Mouse (Mus musculus) liver, embryonic 16.5 days (tissue): ENCODE data around the gene Smbd1. TPM values are rescaled to one million over a fixed set of nuclear protein-coding genes. Genes with fewer than 3 reads are reported as not detected.

Experiments used
- ATAC-seq: fragments of 200-750 bp; cut with Nextera tagmentation; 2 replicates; pipeline ENCODE4 v1.8.0; 2017; ENCODE audit warnings: low read depth, mild to moderate bottlenecking, moderate number of reproducible peaks, moderate library complexity
- H3K27ac ChIP-seq: fragments of 300-500 bp; sonication (generic); 2 replicates; pipeline ENCODE4 v1.5.1; 2014; ENCODE audit warnings: mild to moderate bottlenecking, low read length
- H3K27me3 ChIP-seq: fragments of 300-500 bp; sonication (generic); 2 replicates; pipeline ENCODE4 v1.6.1; 2014; ENCODE audit warnings: low read depth, low read length, mixed read lengths; ENCODE audit not compliant: control insufficient read depth, insufficient read depth
- H3K36me3 ChIP-seq: fragments of 300-500 bp; sonication (generic); 2 replicates; pipeline ENCODE4 v1.6.1; 2014; ENCODE audit warnings: mild to moderate bottlenecking; ENCODE audit not compliant: control insufficient read depth, insufficient read depth
- H3K4me1 ChIP-seq: fragments of 300-500 bp; sonication (generic); 2 replicates; pipeline ENCODE4 v1.6.1; 2014; ENCODE audit warnings: low read depth, low read length, mixed read lengths; ENCODE audit not compliant: control insufficient read depth
- H3K4me2 ChIP-seq: fragments of 300-500 bp; sonication (generic); 2 replicates; pipeline ENCODE4 v1.6.1; 2014; ENCODE audit warnings: low read depth, low read length, mixed read lengths
- H3K4me3 ChIP-seq: fragments of 300-500 bp; sonication (generic); 2 replicates; pipeline ENCODE4 v1.5.1; 2014; ENCODE audit warnings: low read depth, mild to moderate bottlenecking, low read length
- H3K9ac ChIP-seq: fragments of 300-500 bp; sonication (generic); 2 replicates; pipeline ENCODE4 v1.6.1; 2014; ENCODE audit warnings: low read depth, low read length
- H3K9me3 ChIP-seq: fragments of 300-500 bp; sonication (generic); replicated peaks from 2 replicates; pipeline ENCODE4 v1.6.1; 2016; ENCODE audit warnings: low read length; ENCODE audit not compliant: control insufficient read depth
- WGBS: fragments of 180-500 bp; shearing (Covaris S2); extraction: QIAGEN DNeasy Blood & Tissue Kit; methylation state at CpG from one replicate; pipeline ENCODE4 v1.1.7; 2014; ENCODE audit not compliant: insufficient replicate concordance; 5-methylcytosine and 5-hydroxymethylcytosine counted together
- polyA plus RNA-seq: library from polyadenylated mRNA; unstranded; fragments of >200 nt; fragmentation: Nextera tagmentation; extraction: Ambion mirVana; gene quantifications from 2 replicates; pipeline ENCODE4 v1.2.1, GENCODE M21; 2015

The Smbd1 gene
- polyA plus RNA-seq, 1 experiment from 2014 or later = not detected

GRCm38 (mm10) chr16:32803901-32804300 lies 6.4 kb downstream of the Smbd1 start:
- no peaks in the 10 kb centered on the region for H3K36me3 ChIP-seq
- H3K9me3 ChIP-seq = no peaks in the 10 kb centered on the region
- H3K27me3 ChIP-seq = no peaks in the 10 kb centered on the region
- no peak overlapping the region for H3K27ac ChIP-seq
- ATAC-seq = no peak
- H3K4me2 ChIP-seq = no peak overlapping the region
- WGBS = 30% methylated on average over 5 of the region's 5 CpGs
- H3K4me1 ChIP-seq = peaks cover 11% of the 10 kb centered on the region
- H3K4me3 ChIP-seq = no peak overlapping the region
- no peak overlapping the region for H3K9ac ChIP-seq

- H3K36me3 ChIP-seq = no peaks in the 10 kb centered on the region
- ATAC-seq = 0 out of 2 replicates have a peak, but pooled peaks have one; percentile 48
- H3K9me3 ChIP-seq = no peaks in the 10 kb centered on the region
- no peak overlapping the region for H3K4me3 ChIP-seq
- peaks cover 11% of the 10 kb centered on the region for H3K4me1 ChIP-seq
- WGBS = 45% methylated on average over 6 of the region's 6 CpGs
- H3K27me3 ChIP-seq = no peaks in the 10 kb centered on the region
- no peak overlapping the region for H3K9ac ChIP-seq
- no peak overlapping the region for H3K27ac ChIP-seq
- no peak overlapping the region for H3K4me2 ChIP-seq
These were observed 6.9 kb downstream of the Smbd1 start for GRCm38 (mm10) chr16:32803252-32803853.

GRCm38 (mm10) chr16:32797426-32797689 lies 12.9 kb downstream of the Smbd1 start, which contains the start of gene Muc20:
Muc20 (minus strand) TSS chr16:32797435.
- no peaks in the 10 kb centered on the region for H3K9me3 ChIP-seq
- no peak within 1 kb of the TSS for H3K4me2 ChIP-seq
- no peaks in the 10 kb centered on the region for H3K36me3 ChIP-seq
- 51% methylated on average over 3 of the region's 3 CpGs for WGBS
- H3K27ac ChIP-seq = no peak within 1 kb of the TSS
- H3K9ac ChIP-seq = no peak within 1 kb of the TSS
- H3K4me3 ChIP-seq = no peak within 1 kb of the TSS
- H3K4me1 ChIP-seq = no peaks in the 10 kb centered on the region
- H3K27me3 ChIP-seq = no peaks in the 10 kb centered on the region
- no peak for ATAC-seq

GRCm38 (mm10) chr16:32796676-32797425 lies 13.4 kb downstream of the Smbd1 start:
- Histone ChIP-seq H3K4me2 (no peak overlapping the region), H3K9me3 (no peaks in the 10 kb centered on the region), H3K4me1 (no peaks in the 10 kb centered on the region), H3K4me3 (no peak overlapping the region), H3K27me3 (no peaks in the 10 kb centered on the region), H3K9ac (no peak overlapping the region), H3K27ac (no peak overlapping the region), H3K36me3 (no peaks in the 10 kb centered on the region)
- no peak for ATAC-seq
- 64% methylated on average over 14 of the region's 14 CpGs for WGBS

- 45% methylated on average over 1 of the region's 1 CpGs for WGBS
- Histone ChIP-seq H3K4me3 (no peak overlapping the region), H3K4me2 (no peak overlapping the region), H3K27ac (no peak overlapping the region), H3K36me3 (no peaks in the 10 kb centered on the region), H3K4me1 (no peaks in the 10 kb centered on the region), H3K9ac (no peak overlapping the region), H3K27me3 (no peaks in the 10 kb centered on the region), H3K9me3 (no peaks in the 10 kb centered on the region)
- ATAC-seq = no peak
These were observed 15.1 kb downstream of the Smbd1 start for GRCm38 (mm10) chr16:32795177-32795576.

GRCm38 (mm10) chr16:32790056-32790455 lies 20.2 kb downstream of the Smbd1 start:
- WGBS = 61% methylated on average over 5 of the region's 5 CpGs
- no peak for ATAC-seq

GRCm38 (mm10) chr16:32784840-32785239 lies 25.4 kb downstream of the Smbd1 start:
- no peaks in the 10 kb centered on the region for H3K36me3 ChIP-seq
- 78% methylated on average over 13 of the region's 13 CpGs for WGBS
- H3K9ac ChIP-seq = no peak overlapping the region
- H3K4me2 ChIP-seq = no peak overlapping the region
- no peak for ATAC-seq
- H3K9me3 ChIP-seq = no peaks in the 10 kb centered on the region
- no peaks in the 10 kb centered on the region for H3K27me3 ChIP-seq
- H3K4me1 ChIP-seq = no peaks in the 10 kb centered on the region
- H3K4me3 ChIP-seq = no peak overlapping the region
- H3K27ac ChIP-seq = no peak overlapping the region

More at GRCm38 (mm10) chr16:32790056-32790455, 20.2 kb downstream of the Smbd1 start:
- H3K4me1 ChIP-seq = no peaks in the 10 kb centered on the region
- no peaks in the 10 kb centered on the region for H3K27me3 ChIP-seq
- H3K9ac ChIP-seq = no peak overlapping the region
- H3K36me3 ChIP-seq = no peaks in the 10 kb centered on the region
- no peak overlapping the region for H3K27ac ChIP-seq
- H3K4me2 ChIP-seq = no peak overlapping the region
- H3K4me3 ChIP-seq = no peak overlapping the region
- H3K9me3 ChIP-seq = no peaks in the 10 kb centered on the region

GRCm38 (mm10) chr16:32783324-32784062 lies 26.8 kb downstream of the Smbd1 start:
- WGBS = 51% methylated on average over 5 of the region's 5 CpGs
- Histone ChIP-seq H3K4me1 (no peaks in the 10 kb centered on the region), H3K9me3 (no peaks in the 10 kb centered on the region), H3K4me2 (no peak overlapping the region), H3K36me3 (no peaks in the 10 kb centered on the region), H3K9ac (no peak overlapping the region), H3K27ac (no peak overlapping the region), H3K27me3 (no peaks in the 10 kb centered on the region), H3K4me3 (no peak overlapping the region)
- ATAC-seq = 0 out of 2 replicates have a peak, but pooled peaks have one; percentile 21

GRCm38 (mm10) chr16:32778956-32779355 lies 31.3 kb downstream of the Smbd1 start:
- Histone ChIP-seq H3K27ac (no peak overlapping the region), H3K4me3 (no peak overlapping the region), H3K9ac (no peak overlapping the region), H3K36me3 (no peaks in the 10 kb centered on the region), H3K9me3 (no peaks in the 10 kb centered on the region), H3K4me2 (no peak overlapping the region), H3K27me3 (no peaks in the 10 kb centered on the region), H3K4me1 (no peaks in the 10 kb centered on the region)
- 41% methylated on average over 8 of the region's 8 CpGs for WGBS
- no peak for ATAC-seq
